Mouse (Mus musculus) c-Kit-positive CD71-positive TER-119-positive erythroid progenitor cells, embryonic 14.5 days (primary cell): ENCODE data around the gene Me3.
A peak's percentile ranks its signal among the peaks of the same experiment; 100 is the strongest.

Source experiments
- DNase-seq: peaks from one replicate; pipeline ENCODE4 v3.0.0-alpha.2; 2013; ENCODE audit warnings: low spot score

Gene Me3

DNA sequence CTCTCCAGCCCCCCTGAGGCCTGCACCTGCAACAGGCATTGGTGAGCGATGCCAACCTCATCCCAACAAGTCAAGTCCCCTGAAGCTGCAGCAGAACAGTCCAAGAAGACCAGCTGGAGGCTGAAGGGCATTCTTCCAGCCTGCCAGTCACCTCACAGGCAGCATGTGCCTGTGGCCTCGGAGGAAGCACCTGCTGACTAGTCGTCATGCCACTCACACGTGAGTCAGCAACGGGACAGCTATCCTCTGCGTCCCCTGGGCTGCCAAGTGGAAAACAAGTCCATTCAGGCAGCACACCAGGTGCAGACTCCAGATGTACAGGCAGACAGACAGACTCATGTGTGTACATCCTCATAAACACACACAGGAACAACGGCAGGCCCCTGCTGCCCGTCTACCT is 203.4 kb downstream of the Me3 start:
- no peak for DNase-seq

DNA sequence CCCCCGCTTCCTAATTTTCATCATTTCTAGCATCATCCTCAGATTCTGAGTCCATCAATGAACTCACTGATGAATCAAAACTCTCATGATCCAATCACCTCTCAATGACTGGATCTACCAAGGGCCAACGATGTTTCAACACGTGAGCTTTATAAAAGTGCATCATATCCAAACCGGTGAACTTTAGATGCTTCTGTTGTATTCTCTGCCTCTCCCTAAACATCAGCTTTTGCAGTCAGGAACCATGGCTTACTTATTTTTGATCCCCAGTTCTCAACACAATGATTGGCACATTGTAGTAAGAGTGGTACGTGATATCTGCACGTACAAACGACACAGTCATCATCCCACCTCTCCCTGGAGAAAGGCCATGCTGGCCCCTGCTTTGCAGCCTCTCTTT is 204.5 kb downstream of the Me3 start:
- no peak for DNase-seq

DNA sequence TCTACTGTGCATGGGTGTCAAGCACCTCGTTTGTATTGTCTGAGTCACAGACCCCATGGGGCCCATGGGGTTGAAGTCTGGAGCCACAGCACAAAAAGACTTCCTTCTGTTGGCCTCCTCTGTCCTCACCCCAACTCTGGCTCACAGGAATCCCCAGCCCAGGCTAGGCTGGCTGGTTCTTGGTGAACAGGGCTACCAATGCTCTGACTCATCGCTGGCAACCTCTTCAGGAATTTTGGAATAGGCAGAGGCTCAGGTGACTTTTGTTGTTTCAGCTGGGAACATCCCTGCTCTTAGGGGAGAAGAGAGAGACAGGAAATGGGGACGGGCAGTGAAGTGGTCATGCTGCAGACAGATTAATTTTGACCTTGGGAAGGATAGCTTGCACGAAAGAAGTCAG is 205.6 kb downstream of the Me3 start:
- no peak for DNase-seq

DNA sequence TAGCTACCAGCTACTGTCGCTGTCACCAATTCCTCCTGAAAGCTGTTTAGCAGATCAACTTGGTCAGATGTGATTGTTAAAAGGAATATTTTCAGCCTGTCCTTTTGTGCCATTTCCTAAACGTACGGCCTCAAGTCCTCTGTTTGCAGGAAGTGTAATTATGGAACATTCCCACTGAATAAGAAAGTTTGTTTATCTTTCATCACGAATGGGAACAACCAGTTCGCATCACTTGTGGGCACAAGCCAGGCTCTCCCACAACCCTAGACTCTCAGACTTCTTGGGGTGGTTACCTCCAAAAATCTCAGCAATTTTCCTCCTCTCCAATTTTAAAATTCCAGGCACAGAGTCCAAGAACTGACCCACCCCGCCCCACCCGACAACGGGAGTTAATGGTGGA is 207.5 kb downstream of the Me3 start:
- no peak for DNase-seq

DNA sequence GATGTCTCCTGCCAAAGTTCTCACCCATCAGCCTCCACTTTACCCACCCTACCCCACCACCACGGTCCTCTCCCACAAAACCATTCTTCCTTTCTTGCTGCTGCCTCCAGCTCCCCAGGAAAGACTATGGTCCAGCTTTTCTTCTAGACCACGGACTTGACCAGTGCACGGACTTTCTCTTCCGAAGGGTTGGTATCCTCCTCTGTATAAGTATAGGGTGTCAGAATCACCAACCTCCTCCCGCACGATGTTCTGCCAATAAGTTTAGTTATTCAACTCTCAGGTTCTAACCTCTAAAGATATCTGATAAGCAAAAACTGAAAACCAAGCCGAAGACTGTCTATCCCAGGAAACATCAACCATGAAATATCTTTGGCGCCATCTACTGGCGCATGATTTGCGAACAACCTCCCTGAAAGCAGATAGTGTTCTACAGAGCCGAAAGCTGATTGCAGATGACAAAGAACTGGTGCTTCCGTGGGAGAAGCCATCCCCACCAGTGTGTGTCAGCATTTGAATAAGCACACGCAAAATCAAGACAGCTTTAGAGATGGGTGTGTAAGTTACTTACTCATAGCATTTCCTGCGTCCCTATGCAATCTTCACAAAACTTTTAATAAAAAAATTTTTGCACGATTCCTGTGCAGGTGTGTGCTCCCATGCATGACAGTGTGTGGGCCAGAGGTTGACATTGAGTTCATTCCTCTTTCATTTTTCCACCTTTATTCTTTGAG is 209.6 kb downstream of the Me3 start:
- DNase-seq: peak; percentile 53

DNA sequence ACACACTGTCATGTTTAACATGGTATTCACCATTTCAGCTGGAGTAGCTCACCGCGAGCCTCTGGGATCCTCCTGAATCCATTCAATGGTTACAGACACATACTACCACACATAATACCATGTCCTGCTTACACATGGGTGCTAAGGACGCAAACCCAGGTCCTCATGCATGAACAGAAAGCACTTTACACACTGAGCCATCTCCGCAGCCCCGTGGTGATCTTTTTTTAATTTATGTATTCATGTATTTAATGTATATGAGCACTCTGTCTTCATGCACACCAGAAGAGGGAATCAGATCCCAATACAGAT is 210.2 kb downstream of the Me3 start:
- no peak for DNase-seq

DNA sequence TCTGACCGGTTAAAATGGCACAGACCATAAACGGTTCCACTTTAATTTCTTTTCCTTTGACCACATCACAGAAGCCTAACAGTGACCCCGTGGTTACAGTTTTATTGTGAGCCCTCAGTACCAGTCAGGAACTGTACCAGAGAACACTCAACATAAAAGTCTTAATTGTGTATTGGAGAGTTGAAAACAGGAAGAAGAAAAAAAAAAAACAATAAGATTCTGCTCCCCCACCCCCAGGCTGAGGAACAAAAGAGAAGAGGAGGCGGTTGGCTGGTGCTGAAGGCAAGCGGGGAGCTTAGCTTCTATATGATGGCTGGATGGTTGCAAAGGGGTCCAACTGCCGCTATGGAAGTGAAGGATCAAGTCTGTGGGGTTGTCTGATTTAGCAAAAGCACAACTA is 210.9 kb downstream of the Me3 start:
- DNase-seq: no peak

DNA sequence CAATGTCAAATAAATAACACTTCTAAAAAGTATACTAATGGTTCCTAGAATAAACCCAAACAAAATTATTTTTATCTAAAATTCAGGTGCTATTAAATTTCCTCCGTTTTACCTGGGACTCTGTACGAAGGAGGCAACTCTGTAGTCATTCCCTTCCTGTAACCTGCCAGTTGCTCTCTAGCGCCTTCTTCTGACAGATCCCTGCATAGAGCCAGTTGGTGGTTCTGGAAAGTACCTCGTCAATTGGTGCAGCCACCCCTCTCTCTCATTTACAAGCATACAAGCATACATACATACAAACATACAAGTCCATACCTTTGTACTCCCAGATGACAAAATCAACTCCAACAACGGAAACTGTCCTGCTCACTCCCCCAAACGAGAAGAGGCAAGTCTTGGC is 211.3 kb downstream of the Me3 start:
- DNase-seq: no peak

DNA sequence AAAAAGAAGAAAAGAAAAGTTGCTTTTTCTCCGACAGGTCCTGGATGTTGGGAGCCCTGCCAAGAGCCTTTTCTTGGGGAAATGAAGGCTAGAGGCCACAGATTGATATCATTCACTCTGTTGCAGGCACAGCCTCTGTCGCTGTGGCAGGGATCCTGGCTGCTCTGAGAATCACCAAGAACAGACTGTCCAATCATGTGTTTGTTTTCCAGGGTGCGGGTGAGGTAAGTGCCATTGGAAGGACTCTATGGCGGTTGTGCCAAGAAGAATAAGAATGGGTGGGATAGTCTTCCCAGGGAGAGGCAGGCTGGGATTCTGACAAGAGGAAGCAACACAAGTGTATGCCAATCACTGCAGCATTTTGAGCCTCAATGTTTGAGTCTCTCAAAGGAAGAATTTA is 213.5 kb downstream of the Me3 start:
- no peak for DNase-seq

DNA sequence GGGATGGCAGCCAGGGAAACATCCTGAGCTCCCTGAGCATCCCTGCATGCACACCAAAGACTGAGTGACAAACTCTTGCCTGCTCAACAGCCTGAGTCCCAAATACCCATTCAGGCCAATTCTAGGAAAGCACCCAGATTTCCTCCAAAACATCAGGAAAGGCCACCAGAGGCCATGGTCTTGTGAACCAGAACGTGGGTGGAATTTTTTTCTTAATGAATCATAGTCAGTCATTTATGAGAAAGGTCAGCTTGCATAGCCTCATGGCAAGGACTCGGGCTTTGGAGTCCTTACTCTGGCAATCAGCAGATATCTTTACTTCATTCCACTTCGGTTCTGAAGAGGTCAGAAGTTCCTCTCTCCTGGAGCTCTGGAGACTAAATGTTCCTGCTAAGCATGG is 218.3 kb downstream of the Me3 start:
- no peak for DNase-seq

DNA sequence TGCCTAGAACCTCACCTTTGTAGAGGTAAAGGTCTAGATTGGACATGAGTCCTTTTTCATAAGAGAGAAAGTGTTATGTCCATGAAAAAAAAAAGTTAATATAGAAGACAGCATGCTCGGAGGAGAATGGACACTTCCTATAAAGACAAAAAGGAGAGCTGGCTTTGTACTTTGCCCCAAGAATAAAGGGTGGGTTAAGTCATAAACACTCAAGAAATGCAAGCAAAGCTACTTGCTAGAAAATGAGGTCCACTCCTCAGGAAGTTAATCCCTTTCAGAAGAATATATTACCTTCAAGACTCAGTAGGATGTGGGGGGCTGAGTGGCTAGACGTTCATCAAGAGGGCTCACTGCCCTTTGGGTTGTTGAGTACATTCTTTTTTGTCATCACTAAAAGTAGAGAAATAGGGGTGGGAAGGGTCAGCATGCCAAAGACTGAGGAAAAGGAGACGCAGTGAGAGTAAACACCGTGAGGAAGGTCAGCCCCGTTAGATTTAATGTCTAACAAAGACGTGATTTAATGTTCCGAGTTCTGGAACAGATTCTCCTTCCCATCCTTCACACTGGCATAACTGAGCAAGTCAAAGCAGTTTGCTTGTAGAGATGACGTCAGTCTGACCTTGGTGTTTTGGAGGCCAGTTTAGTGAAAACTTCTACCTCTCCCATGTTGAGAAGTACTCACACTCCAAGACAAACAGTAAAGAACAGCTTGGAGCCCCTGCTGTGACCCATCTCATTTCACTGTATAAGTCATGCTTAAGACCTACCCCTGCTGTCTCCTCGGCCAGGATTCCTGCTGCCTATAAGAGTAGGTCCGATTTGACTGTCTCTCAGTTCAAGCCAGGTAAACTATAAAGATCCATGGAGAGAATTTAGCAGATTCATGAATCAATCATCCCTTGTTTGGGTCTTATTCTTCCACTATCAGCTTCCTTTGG is 220.2 kb downstream of the Me3 start:
- no peak for DNase-seq

DNA sequence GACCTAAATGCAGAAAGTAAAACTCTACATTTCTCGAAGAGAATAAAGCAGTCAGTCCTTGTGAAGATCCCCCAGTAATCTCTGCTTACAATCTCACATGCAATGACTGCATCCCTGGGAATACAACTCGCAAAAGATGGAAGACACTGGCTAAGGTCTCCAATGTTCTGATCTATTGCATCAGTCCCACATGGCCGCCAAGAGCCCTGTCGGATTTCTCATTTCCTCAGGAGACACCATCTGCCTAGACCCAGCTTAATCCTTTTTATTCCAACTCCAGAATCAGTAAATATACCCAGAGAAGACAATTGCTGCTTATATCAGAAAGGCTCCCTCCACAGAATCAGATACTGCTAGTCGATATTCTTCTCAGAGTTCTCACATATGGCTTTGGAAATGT is 220.9 kb downstream of the Me3 start:
- no peak for DNase-seq

DNA sequence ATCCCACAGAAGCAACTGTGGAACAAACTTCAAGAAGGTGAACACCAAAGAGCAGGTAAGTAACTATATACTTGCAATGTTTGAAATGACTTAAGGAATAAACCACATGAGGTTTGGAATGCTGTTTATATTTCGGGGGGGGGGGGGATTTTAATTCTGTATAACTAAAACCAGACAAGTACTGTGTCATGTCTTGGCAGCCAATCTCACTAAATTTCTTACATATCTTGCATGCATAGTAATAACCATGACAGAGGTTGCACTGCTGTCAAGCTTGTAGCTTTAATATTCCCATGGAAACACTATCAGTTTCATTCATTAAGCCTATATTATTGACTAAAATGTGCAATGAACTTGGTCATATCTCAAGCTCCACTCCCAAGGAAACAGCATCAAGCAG is 223.0 kb downstream of the Me3 start:
- no peak for DNase-seq

DNA sequence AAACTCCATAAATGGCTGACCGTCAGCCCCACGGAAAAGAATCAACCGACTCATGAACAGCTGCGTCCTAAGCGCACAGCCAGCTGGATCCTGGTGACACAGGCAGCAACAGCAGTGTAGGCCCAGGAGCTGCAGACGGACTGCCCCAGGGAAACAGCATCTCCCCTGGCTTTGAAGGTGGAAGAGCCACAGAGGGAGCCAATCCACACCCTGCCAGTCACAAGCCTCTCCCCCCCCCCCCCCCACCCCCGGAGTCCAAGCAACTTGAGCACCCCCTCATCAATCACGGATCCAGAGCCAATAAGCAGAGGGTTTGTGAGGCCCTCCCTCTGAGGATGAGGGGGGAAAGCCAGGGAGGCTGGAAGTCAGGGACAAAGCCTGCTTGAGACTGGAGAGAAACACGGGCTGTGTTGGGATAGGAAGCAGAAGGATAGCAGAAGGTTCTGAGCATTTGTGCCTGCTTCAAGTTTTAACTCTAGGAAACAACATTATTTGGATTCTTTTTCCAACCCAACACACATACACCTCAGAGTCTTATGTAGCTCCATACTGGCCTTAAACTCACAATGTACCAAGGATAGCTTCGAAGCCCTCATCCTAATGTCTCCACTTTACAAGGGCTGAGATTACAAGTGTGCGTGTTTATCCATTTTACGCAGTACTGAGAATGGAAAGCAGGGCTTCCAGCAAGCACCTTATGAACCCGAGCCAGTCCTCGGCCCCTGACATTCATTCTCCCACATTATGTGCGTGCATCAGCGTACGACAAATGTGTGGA is 224.4 kb downstream of the Me3 start:
- DNase-seq: no peak

DNA sequence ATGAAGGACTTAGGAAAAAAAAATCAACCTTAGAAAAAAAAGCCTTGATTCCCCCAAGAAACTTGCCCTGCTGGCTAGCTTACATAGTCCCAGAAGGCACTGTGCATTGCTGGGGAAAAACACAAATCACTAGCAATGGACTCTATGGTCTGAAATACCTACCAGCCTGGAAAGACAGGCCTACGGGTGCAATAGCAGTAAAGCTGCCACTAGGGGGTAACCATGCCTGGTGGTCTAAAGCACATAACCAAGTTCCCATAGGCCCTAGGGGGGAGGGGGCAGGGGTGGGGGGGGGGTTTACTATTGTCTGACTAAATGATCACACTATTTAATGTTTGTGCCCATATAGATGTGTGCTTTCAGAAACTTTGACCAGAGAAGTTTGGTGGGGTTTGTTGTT is 232.6 kb downstream of the Me3 start:
- no peak for DNase-seq

DNA sequence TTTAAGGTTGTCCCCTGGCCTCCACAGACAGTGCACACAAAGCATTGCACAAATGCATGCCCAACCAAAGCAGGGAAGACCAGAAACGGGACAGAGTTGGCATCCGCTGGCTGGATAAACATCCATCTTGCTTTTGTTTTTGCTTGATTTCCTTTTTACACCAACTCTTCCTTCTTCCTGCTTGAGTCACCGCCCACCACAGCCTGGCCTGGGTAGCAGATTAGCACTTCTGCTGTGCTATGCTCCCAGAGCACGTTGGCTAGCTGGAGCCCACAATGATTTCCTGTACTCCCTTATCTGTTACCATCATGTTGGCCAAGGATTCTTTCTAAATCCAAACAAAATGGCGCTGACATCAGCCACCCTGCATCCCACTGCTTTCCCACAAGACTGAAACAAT is 235.0 kb downstream of the Me3 start:
- DNase-seq: no peak

DNA sequence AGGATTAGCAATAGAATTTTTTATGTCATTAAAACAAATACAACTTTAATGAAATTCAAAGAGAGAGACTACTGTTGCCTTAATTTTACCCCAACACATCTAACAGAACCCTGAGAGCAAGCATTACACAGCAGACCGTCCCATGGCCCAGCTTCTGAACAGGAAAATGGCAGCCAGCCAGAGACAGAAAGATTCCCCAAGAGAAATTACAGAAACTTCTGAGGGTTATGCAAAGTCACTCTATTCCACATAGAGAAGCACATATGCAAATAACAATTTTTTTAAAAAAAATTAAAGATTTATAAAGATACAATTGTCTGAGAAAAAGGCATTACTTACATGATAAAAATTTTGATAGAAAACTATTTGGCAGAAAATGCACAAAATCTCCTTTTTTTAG is 247.5 kb downstream of the Me3 start:
- no peak for DNase-seq

DNA sequence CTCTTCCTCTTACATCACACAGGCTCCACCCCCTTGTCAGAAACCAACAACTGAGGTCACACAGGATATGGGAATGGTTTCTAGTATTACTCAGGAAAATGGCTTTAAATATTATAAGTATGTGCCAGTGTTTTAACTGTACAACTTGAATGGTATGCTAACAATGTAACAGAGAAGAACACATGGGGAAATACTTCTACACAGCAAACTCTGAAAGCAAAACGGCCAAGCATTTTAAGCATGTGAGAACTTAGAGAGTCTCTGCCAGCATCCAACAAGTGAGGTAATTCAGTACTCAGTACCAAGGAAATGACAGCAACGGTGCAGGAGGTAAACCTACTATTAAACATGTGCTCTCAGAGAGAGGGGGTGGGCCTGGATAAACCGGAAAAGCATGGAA is 252.4 kb downstream of the Me3 start:
- no peak for DNase-seq

DNA sequence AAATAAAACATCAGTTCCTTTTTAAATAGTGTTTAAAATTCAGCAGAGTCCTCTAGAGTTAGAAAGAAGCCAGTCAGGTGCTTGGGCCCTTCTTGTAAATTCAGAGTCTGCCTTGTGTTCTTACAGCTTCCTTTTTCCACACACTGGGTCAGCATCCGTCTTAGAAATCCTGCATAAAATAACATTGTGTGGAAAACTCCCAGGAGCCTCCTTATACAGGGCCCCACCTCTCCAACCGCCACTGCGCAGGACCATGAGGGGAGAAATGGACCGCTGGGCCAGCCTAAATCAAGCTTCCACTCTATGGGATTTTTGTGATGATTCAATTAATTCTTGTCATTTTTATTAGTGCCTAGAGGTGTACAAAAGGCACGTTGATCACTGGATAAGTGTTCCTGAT is 259.2 kb downstream of the Me3 start:
- no peak for DNase-seq

DNA sequence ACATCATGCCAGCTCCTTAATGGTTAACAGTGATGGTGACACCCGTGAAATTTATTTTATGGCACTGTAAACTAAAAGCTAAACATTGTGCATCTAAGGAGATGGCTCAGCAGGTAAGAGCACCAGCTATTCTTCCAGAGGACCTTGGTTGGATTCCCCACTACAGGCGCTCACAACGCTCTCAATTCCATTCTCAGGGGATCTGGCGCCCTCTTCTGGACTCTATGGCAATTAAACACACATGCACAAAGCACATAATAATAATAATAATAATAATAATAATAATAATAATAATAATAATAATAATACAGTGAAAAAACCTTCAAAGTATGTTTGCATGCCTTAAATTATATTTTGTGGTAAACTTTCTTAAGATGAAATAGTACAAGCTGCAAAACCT is 259.7 kb downstream of the Me3 start:
- DNase-seq: peak; percentile 13

DNA sequence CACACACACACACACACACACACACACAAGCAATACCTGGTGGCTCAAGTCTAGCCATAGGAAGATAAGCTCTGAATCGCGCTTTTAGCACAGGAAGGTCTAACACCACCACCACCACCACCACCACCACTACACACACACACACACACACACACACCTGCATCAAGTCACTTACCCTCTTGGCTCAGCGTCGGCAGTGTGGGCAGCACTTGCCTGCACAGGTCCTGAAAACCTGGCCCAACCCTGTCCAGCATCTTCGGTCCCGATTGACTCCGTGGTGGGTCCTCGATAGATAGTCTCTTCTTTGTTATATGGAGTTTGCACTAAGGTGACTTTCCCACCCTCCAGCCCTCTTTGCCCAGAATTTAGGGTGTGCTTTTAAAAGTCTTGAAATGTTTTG is 270.8 kb downstream of the Me3 start:
- DNase-seq: no peak

DNA sequence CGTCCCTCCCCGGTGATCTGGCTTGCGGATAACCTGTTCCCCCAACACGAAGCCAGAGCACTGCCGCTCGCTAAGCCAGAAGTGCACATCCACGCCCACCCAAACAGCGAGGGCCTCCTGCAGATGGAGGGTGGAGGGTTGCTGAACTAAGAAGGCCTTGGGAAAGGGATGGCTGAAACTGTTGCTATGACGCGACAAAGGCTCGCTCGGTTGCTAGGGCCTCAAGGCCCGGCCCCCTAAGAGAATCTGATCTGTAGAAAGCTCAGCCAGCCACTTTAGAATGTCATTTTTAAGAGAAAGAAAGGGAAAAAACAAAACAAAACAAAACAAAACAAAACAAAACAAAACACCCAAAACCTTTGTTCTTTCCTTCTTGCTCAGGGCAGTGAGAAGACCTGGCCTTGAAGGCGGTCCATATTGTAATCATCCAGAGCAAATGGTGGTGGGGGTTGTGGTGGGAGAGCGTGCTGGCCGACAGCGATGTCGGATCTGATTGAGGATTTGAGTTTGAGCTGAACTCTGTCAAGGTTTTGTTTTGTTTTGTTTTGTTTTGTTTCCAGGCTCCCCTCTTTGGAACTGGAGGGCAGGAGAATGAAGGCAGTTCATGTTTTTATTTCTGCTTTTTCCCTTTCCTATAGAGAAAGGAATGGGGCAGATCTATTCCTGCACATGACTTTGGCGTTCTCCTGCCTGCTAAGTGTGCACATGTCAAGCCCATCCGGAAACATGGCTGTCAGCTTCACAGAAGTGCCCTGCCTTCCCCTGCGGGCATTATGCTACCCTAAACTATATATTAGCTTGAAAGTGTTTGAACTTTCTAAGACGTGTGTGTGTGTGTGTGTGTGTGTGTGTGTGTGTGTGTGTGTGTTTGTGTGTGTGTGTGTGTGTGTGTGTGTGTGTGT is 271.5 kb downstream of the Me3 start, which contains the start of gene Ccdc81:
Gene Ccdc81 (minus strand): TSS at position 188 of the 902 bp plus-strand sequence.
- no peak for DNase-seq
